Mouse (Mus musculus) heart, embryonic 11.5 days (tissue): ENCODE data around the gene Donson. TPM values are rescaled to one million over a fixed set of nuclear protein-coding genes. Genes with fewer than 3 reads are reported as not detected.

Experiments
- ATAC-seq: fragments of 200-750 bp; cut with Nextera tagmentation; replicated peaks from 2 replicates; pipeline ENCODE4 v1.8.0; 2017; ENCODE audit warnings: moderate library complexity; ENCODE audit not compliant: insufficient number of reproducible peaks, low FRiP score, low TSS enrichment
- H3K27ac ChIP-seq: fragments of 300-500 bp; sonication (generic); 2 replicates; pipeline ENCODE4 v1.5.1; 2014; ENCODE audit warnings: mild to moderate bottlenecking, low read depth, low read length
- H3K27me3 ChIP-seq: fragments of 300-500 bp; sonication (generic); 2 replicates; pipeline ENCODE4 v1.6.1; 2014; ENCODE audit warnings: mild to moderate bottlenecking, low read length, mixed read lengths; ENCODE audit not compliant: control insufficient read depth, insufficient read depth
- H3K36me3 ChIP-seq: fragments of 300-500 bp; sonication (generic); 2 replicates; pipeline ENCODE4 v1.6.1; 2014; ENCODE audit warnings: mild to moderate bottlenecking, low read length, moderate library complexity, mixed read lengths; ENCODE audit not compliant: control insufficient read depth, insufficient read depth
- H3K4me1 ChIP-seq: fragments of 300-500 bp; sonication (generic); 2 replicates; pipeline ENCODE4 v1.6.1; 2014; ENCODE audit warnings: low read length; ENCODE audit not compliant: control insufficient read depth, insufficient read depth
- H3K4me2 ChIP-seq: fragments of 300-500 bp; sonication (generic); 2 replicates; pipeline ENCODE4 v1.6.1; 2014; ENCODE audit warnings: mild to moderate bottlenecking, moderate library complexity
- H3K4me3 ChIP-seq: fragments of 300-500 bp; sonication (generic); 2 replicates; pipeline ENCODE4 v1.5.1; 2014; ENCODE audit warnings: low read depth, low read length
- H3K9ac ChIP-seq: fragments of 300-500 bp; sonication (generic); 2 replicates; pipeline ENCODE4 v1.6.1; 2014; ENCODE audit warnings: mild to moderate bottlenecking, low read depth, low read length, moderate library complexity
- H3K9me3 ChIP-seq: fragments of 300-500 bp; sonication (generic); replicated peaks from 2 replicates; pipeline ENCODE4 v1.6.1; 2016; ENCODE audit warnings: low read length; ENCODE audit not compliant: control insufficient read depth
- WGBS: fragments of 180-500 bp; shearing (Covaris S2); extraction: QIAGEN DNeasy Blood & Tissue Kit; methylation state at CpG from one replicate; pipeline ENCODE4 v1.1.7; 2014; ENCODE audit not compliant: insufficient replicate concordance; 5-methylcytosine and 5-hydroxymethylcytosine counted together
- polyA plus RNA-seq: library from polyadenylated mRNA; unstranded; fragments of >200 nt; fragmentation: Nextera tagmentation; extraction: Ambion mirVana; gene quantifications from 2 replicates; pipeline ENCODE4 v1.2.1, GENCODE M21; 2014

Donson gene
- polyA plus RNA-seq, 1 experiment from 2014 or later = 20.7 TPM

DNA sequence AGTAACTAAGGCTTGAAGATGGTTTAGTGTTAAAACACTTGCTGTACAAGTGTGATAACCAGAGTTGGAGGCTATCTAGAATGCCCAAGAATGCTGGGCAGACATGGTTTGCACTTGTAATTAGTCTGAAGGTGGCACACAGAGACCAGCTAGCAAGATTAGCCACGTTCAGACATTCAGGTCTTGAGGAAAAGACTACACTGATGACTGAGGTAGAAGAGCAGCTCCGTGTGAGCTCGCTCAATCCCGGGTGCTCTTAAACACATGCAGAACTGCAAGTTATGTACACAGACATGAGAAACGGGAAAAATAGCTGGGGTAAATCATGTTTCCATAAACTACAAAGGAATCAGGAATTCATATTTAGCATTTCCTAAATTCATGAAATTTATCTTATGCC lies 7.9 kb downstream of the Donson start:
- H3K4me2 ChIP-seq = no peak overlapping the region
- no peak overlapping the region for H3K4me3 ChIP-seq
- peaks cover 29% of the 10 kb centered on the region for H3K36me3 ChIP-seq
- H3K9me3 ChIP-seq = no peaks in the 10 kb centered on the region
- no peaks in the 10 kb centered on the region for H3K27me3 ChIP-seq
- H3K9ac ChIP-seq = no peak overlapping the region
- no peak for ATAC-seq
- 78% methylated on average over 5 of the region's 5 CpGs for whole genome bisulfite sequencing
- H3K27ac ChIP-seq = no peak overlapping the region
- H3K4me1 ChIP-seq = no peaks in the 10 kb centered on the region

DNA sequence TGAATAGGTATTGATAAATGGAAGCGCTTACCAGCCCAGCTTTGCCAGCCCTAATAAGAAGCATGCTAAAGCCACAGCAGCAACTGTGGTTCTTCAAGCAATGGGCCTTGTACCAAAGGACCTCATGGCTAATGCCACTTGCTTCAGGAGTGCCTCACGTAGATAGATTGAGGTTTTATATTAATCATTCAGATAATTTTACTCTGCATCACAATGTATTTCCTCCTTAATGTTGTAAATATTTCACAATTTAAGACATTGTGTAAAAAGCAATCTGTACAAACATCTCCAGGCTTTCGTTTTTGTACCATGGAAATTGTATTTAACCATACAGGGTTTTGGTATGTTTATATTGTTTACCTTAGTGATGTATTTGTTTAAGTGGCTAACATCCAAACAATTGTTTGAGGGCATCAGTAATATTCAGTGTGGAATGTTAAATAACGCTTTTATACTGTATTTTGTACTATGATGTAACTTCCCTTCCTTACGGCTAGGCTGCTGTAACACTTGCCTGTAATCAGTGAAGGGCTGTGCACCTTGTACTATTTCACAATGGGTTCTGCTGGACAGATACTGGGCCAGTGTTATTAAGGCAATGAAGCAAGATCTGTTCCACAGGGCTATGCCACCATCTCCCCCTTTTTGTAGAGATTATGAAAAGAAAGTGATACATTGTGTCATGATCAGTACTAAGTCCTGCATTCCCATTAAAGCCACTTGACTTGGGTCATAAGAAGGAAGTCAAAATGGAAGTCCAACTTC lies 10.2 kb downstream of the Donson start:
- H3K9ac ChIP-seq = no peak overlapping the region
- no peaks in the 10 kb centered on the region for H3K27me3 ChIP-seq
- no peak overlapping the region for H3K4me3 ChIP-seq
- WGBS = 88% methylated on average over 5 of the region's 5 CpGs
- no peak overlapping the region for H3K4me2 ChIP-seq
- no peaks in the 10 kb centered on the region for H3K4me1 ChIP-seq
- H3K9me3 ChIP-seq = no peaks in the 10 kb centered on the region
- H3K27ac ChIP-seq = no peak overlapping the region
- ATAC-seq = no peak
- peaks cover 30% of the 10 kb centered on the region for H3K36me3 ChIP-seq

DNA sequence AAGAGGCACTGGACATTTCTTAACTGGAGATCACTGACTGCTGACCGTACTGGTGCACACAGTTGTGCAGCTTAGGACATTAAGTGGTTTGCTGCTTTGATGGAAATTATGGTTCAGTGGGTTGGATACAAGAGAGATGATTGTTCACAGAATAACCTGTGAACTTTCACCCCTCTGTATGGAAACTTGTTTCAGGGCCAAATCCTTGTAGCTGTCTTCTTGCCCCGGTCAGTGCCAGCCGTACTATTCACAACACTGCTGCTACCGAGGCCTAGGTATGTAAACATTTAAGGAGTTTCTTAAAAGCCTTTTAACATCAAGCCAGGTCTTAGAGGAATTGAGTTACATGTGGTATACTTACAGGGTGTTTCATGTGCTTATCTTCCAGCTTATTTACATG lies 14.1 kb downstream of the Donson start:
- H3K4me2 ChIP-seq = no peak overlapping the region
- H3K27me3 ChIP-seq = no peaks in the 10 kb centered on the region
- no peaks in the 10 kb centered on the region for H3K4me1 ChIP-seq
- no peak overlapping the region for H3K9ac ChIP-seq
- WGBS = 88% methylated on average over 4 of the region's 4 CpGs
- H3K36me3 ChIP-seq = peaks cover 35% of the 10 kb centered on the region
- H3K27ac ChIP-seq = no peak overlapping the region
- H3K4me3 ChIP-seq = no peak overlapping the region
- no peak for ATAC-seq
- H3K9me3 ChIP-seq = no peaks in the 10 kb centered on the region

DNA sequence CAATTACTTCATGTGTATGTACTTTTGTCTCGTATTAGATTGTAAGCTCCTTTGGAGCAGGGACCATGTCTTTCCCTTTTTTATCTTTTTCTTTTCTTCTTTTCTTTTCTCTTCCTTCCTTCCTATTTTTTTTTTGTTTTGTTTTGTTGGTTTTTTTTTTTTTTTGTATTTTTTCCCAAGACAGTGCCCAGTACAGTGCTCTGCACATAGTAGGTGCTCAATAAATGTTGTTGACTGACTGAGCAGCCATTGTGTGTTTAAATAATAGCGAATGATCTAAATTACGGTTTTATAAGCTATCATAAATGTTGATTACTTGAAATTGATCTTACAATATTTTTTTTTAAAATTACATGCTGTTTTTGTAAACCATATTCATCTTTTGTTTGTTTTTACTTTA lies 24.8 kb downstream of the Donson start:
- no peaks in the 10 kb centered on the region for H3K9me3 ChIP-seq
- no peak overlapping the region for H3K4me2 ChIP-seq
- H3K9ac ChIP-seq = no peak overlapping the region
- H3K27me3 ChIP-seq = no peaks in the 10 kb centered on the region
- H3K27ac ChIP-seq = no peak overlapping the region
- peaks cover 58% of the 10 kb centered on the region for H3K36me3 ChIP-seq
- no peaks in the 10 kb centered on the region for H3K4me1 ChIP-seq
- WGBS = 97% methylated on average over 3 of the region's 3 CpGs
- no peak for ATAC-seq
- no peak overlapping the region for H3K4me3 ChIP-seq

DNA sequence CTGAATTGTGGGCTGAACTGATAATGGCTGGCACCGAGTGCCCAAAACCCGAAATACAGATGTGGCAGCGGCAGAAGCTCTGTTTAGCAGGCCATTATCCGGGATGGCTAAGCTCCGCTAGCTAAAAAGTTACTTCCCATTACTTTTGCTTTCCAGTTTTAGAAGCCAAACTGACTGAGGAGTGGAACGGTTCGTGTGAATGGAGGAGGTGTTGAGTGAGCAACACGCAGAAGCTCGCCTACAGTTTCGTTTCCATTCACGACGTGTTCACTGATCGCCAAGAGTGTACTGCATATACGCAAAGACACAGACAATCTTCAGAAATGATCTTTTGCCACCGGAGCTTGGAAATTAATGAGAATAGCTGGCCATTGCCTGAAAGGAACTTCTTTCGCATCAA lies 26.2 kb downstream of the Donson start:
- ATAC-seq = no peak
- H3K27ac ChIP-seq = no peak overlapping the region
- no peaks in the 10 kb centered on the region for H3K4me1 ChIP-seq
- H3K27me3 ChIP-seq = no peaks in the 10 kb centered on the region
- no peak overlapping the region for H3K4me2 ChIP-seq
- no peak overlapping the region for H3K4me3 ChIP-seq
- WGBS = 94% methylated on average over 16 of the region's 16 CpGs
- H3K9me3 ChIP-seq = no peaks in the 10 kb centered on the region
- H3K9ac ChIP-seq = no peak overlapping the region
- peaks cover 71% of the 10 kb centered on the region for H3K36me3 ChIP-seq

DNA sequence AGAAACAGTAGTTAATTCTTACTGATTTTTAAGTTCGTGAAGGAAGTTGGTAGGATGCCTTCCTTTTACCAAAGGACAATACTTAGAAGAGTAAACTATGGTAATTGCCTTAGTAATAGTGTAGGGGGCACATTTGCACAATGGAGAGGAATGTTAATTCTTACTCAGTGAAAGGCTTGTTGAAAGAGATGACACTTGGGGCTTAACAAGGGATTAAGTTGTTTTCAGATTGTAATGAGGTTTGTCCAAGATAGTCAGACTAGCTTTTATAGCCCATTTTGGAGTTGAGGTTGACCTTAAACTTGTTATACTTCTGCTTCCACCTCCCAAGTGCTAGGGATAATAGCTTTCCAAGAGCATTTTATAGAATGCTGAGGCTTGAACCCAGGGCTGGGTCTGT lies 27.2 kb downstream of the Donson start:
- WGBS = 80% methylated on average over 1 of the region's 1 CpGs
- ATAC-seq = no peak
- Histone ChIP-seq H3K27ac (no peak overlapping the region), H3K4me1 (no peaks in the 10 kb centered on the region), H3K4me2 (no peak overlapping the region), H3K9me3 (no peaks in the 10 kb centered on the region), H3K9ac (no peak overlapping the region), H3K27me3 (no peaks in the 10 kb centered on the region), H3K36me3 (peaks cover 75% of the 10 kb centered on the region), H3K4me3 (no peak overlapping the region)

DNA sequence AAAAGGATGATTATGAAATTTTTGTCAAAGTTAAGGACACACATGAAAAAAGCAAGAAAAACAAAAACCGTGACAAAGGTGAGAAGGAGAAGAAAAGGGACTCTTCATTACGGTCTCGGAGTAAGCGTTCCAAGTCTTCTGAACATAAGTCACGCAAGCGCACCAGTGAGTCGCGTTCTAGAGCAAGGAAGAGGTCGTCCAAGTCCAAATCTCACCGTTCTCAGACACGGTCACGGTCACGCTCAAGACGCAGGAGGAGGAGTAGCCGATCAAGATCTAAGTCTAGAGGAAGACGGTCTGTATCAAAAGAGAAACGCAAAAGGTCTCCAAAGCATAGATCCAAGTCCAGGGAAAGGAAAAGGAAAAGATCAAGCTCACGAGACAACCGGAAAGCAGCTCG lies 28.8 kb downstream of the Donson start:
- no peak overlapping the region for H3K4me2 ChIP-seq
- no peaks in the 10 kb centered on the region for H3K4me1 ChIP-seq
- H3K27me3 ChIP-seq = no peaks in the 10 kb centered on the region
- 96% methylated on average over 20 of the region's 20 CpGs for WGBS
- H3K9me3 ChIP-seq = no peaks in the 10 kb centered on the region
- H3K27ac ChIP-seq = no peak overlapping the region
- H3K9ac ChIP-seq = no peak overlapping the region
- H3K4me3 ChIP-seq = no peak overlapping the region
- no peak for ATAC-seq
- H3K36me3 ChIP-seq = peaks cover 77% of the 10 kb centered on the region

DNA sequence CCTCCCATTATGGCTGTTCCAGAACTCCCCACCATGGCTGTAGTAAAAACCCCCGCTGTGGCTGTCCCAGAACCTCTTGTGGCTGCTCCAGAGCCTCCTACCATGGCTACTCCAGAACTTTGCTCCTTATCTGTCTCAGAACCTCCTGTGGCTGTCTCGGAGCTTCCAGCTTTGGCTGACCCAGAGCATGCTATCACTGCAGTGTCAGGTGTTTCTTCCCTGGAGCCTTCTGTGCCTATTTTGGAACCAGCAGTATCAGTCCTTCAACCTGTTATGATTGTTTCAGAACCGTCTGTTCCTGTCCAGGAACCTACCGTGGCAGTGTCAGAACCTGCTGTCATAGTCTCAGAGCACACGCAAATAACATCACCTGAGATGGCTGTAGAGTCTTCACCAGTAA lies 30.1 kb downstream of the Donson start:
- Histone ChIP-seq H3K4me3 (no peak overlapping the region), H3K27me3 (no peaks in the 10 kb centered on the region), H3K9me3 (no peaks in the 10 kb centered on the region), H3K36me3 (peaks cover 74% of the 10 kb centered on the region), H3K27ac (no peak overlapping the region), H3K4me1 (no peaks in the 10 kb centered on the region), H3K9ac (no peak overlapping the region), H3K4me2 (no peak overlapping the region)
- ATAC-seq = no peak
- 84% methylated on average over 5 of the region's 5 CpGs for whole genome bisulfite sequencing

DNA sequence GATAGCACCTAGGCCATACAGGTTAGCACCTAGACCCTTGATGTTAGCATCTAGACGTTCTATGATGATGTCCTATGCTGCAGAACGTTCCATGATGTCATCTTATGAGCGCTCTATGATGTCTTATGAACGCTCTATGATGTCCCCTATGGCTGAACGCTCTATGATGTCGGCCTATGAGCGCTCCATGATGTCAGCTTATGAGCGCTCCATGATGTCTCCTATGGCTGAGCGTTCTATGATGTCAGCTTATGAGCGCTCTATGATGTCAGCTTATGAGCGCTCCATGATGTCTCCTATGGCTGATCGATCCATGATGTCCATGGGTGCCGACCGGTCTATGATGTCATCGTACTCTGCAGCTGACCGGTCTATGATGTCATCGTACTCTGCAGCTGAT lies 31.3 kb downstream of the Donson start:
- Histone ChIP-seq H3K4me1 (no peaks in the 10 kb centered on the region), H3K4me2 (no peak overlapping the region), H3K4me3 (no peak overlapping the region), H3K9me3 (no peaks in the 10 kb centered on the region), H3K27me3 (no peaks in the 10 kb centered on the region), H3K36me3 (peaks cover 73% of the 10 kb centered on the region), H3K9ac (no peak overlapping the region), H3K27ac (no peak overlapping the region)
- no peak for ATAC-seq
- 97% methylated on average over 17 of the region's 17 CpGs for WGBS
